Mouse (Mus musculus): ENCODE data around the gene Fam228b.

DNA sequence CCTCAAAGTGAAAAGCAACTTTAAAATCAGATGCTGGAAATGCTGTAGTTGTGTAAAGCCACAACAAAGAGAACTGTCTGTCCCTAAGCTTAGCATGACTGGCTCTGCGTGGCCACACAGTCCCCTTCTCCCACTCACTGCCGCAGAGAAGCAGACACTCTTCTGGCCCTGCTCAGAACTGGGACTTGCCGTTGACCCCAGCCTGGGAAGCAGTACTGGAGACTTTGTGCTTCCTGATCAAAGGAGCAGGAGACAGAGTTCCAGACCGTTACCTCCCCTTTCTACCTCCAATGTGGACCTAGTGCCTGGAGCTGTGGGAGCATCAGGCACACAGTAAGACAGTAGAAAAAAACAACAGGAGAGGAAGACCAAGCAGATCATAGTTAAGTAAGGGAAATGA, 36.7 kb downstream of the Fam228b start:
- no peak for TF ChIP-seq EP300 (optimal IDR thresholded peaks at IDR 0.05)
- TF ChIP-seq CTCF (IDR thresholded peaks at IDR 0.05; ENCODE audit: low read depth): no peak
